Mouse (Mus musculus) forebrain, postnatal 0 days (tissue): ENCODE data around the gene Ppargc1a. TPM values are rescaled to one million over a fixed set of nuclear protein-coding genes. Genes with fewer than 3 reads are reported as not detected.

ENCODE experiments used
- ATAC-seq: fragments of 200-750 bp; cut with Nextera tagmentation; 2 replicates; pipeline ENCODE4 v1.8.0; 2017; ENCODE audit warnings: mild to moderate bottlenecking, moderate library complexity
- DNase-seq: peaks from one replicate; pipeline ENCODE4 v3.0.0-alpha.2; 2015
- H3K27ac ChIP-seq: fragments of 300-500 bp; sonication (generic); 2 replicates; pipeline ENCODE4 v1.5.1; 2014; ENCODE audit warnings: low read depth, mild to moderate bottlenecking, antibody characterized with exemption, low read length, moderate library complexity, mixed read lengths
- H3K27me3 ChIP-seq: fragments of 300-500 bp; sonication (generic); 2 replicates; pipeline ENCODE4 v1.6.1; 2014; ENCODE audit warnings: mild to moderate bottlenecking, low read length, mixed read lengths; ENCODE audit not compliant: insufficient read depth
- H3K36me3 ChIP-seq: fragments of 300-500 bp; sonication (generic); 2 replicates; pipeline ENCODE4 v1.6.1; 2014; ENCODE audit warnings: mild to moderate bottlenecking, moderate library complexity; ENCODE audit not compliant: insufficient read depth
- H3K4me1 ChIP-seq: fragments of 300-500 bp; sonication (generic); 2 replicates; pipeline ENCODE4 v1.6.1; 2014; ENCODE audit warnings: antibody characterized with exemption; ENCODE audit not compliant: insufficient read depth
- H3K4me2 ChIP-seq: fragments of 300-500 bp; sonication (generic); 2 replicates; pipeline ENCODE4 v1.6.1; 2014; ENCODE audit warnings: low read depth, mild to moderate bottlenecking, moderate library complexity
- H3K4me3 ChIP-seq: fragments of 300-500 bp; sonication (generic); 2 replicates; pipeline ENCODE4 v1.5.1; 2014; ENCODE audit warnings: low read depth, low read length, mixed read lengths
- H3K9ac ChIP-seq: fragments of 300-500 bp; sonication (generic); 2 replicates; pipeline ENCODE4 v1.6.1; 2014; ENCODE audit warnings: mild to moderate bottlenecking
- H3K9me3 ChIP-seq: fragments of 300-500 bp; sonication (generic); 2 replicates; pipeline ENCODE4 v1.6.1; 2016; ENCODE audit warnings: low read length
- CTCF ChIP-seq: sonication (generic); IDR thresholded peaks from 2 replicates; pipeline ENCODE4 v1.5.1; 2016; ENCODE audit warnings: antibody characterized with exemption, control low read depth, low read depth
- WGBS: fragments of 180-500 bp; shearing (Covaris S2); extraction: QIAGEN DNeasy Blood & Tissue Kit; methylation state at CpG from one replicate; pipeline ENCODE4 v1.1.7; 2014; 5-methylcytosine and 5-hydroxymethylcytosine counted together
- polyA plus RNA-seq: library from polyadenylated mRNA; unstranded; fragments of >200 nt; fragmentation: Nextera tagmentation; extraction: Ambion mirVana; gene quantifications from 2 replicates; pipeline ENCODE4 v1.2.1, GENCODE M21; 2015
- total RNA-seq: library from RNA; depleted of rRNA; stranded (reverse); fragments of >200 nt; gene quantifications from 2 replicates; pipeline ENCODE4 v1.2.3, GENCODE M21; 2014

Ppargc1a gene
- total and polyA plus RNA-seq, 2 experiments from 2014 or later: 10.4 to 13.7 TPM

DNA sequence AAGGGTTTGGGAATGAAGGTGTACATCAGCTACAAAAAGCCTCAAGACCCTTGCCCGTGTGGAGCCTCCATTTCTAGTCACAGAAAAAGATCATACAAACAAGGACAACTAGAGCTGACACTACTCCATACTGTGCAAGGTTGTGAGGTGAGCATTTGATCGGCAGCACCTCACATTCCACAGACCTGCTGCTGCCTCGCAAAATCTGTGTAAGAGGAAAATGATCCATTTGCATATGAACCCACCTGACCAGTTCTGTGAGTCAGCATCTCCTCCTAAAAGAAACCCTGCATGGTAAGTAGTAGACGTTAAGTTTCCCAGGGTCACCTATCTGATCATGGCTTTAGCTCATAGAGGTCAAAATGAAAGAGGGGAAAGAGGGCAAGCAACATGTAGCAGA is 135.5 kb downstream of the Ppargc1a start:
- Histone ChIP-seq H3K27me3 (no peaks in the 10 kb centered on the region), H3K27ac (no peak overlapping the region), H3K4me1 (no peaks in the 10 kb centered on the region), H3K36me3 (no peaks in the 10 kb centered on the region), H3K4me2 (no peak overlapping the region), H3K4me3 (no peak overlapping the region), H3K9ac (no peak overlapping the region), H3K9me3 (no peaks in the 10 kb centered on the region)
- no peak for ATAC-seq
- 59% methylated on average over 4 of the region's 4 CpGs for whole genome bisulfite sequencing
- no peak for DNase-seq
- no peak for TF ChIP-seq CTCF

DNA sequence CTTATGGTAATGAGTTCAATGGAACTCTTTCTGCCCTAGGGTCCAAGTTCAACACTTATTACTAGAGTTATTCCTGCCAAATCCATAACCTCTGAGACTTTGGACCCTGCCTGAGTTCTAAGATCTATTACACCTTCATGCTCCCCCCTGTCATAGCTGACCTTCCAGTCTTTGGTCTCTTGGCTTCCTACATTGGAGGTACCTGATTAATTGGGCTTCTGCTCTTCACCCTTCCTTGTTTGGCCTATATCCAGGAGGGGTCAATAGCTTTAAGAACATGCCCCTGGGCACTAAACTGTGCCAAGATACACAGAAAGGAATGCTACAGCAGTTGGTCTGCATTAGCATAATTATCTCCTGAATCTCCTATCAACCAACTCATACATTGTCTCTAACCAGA is 141.1 kb downstream of the Ppargc1a start:
- DNase-seq (no peak), ATAC-seq (no peak)
- H3K27ac ChIP-seq: no peak overlapping the region
- no peaks in the 10 kb centered on the region for H3K27me3 ChIP-seq
- H3K36me3 ChIP-seq: no peaks in the 10 kb centered on the region
- TF ChIP-seq CTCF: no peak
- no peak overlapping the region for H3K4me2 ChIP-seq
- no peaks in the 10 kb centered on the region for H3K9me3 ChIP-seq
- no peak overlapping the region for H3K9ac ChIP-seq
- H3K4me3 ChIP-seq: no peak overlapping the region
- H3K4me1 ChIP-seq: no peaks in the 10 kb centered on the region

DNA sequence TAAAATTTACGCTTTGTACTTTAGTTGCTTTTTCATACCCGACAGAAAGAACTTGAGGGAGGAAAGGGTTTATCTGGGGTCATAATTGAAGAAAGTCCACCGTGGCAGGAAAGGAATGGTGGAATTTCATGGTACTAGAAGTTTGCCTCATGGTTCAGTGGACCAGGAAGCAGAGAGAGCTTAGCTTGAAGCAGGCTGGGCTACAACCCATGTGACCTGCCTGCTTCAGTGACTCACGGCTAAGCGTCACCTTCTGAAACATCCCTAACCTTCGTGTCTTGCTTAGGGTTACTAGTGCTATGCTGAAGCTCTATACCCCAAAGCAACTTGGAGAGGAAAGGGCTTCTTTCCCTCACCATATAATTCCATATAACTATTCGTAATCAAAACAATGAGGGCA is 151.1 kb downstream of the Ppargc1a start:
- H3K9ac ChIP-seq: no peak overlapping the region
- no peak for TF ChIP-seq CTCF
- no peak overlapping the region for H3K4me2 ChIP-seq
- 93% methylated on average over 7 of the region's 7 CpGs for WGBS
- H3K4me3 ChIP-seq: no peak overlapping the region
- H3K27me3 ChIP-seq: no peaks in the 10 kb centered on the region
- ATAC-seq (no peak), DNase-seq (no peak)
- no peak overlapping the region for H3K27ac ChIP-seq
- no peaks in the 10 kb centered on the region for H3K9me3 ChIP-seq
- no peaks in the 10 kb centered on the region for H3K4me1 ChIP-seq
- no peaks in the 10 kb centered on the region for H3K36me3 ChIP-seq

DNA sequence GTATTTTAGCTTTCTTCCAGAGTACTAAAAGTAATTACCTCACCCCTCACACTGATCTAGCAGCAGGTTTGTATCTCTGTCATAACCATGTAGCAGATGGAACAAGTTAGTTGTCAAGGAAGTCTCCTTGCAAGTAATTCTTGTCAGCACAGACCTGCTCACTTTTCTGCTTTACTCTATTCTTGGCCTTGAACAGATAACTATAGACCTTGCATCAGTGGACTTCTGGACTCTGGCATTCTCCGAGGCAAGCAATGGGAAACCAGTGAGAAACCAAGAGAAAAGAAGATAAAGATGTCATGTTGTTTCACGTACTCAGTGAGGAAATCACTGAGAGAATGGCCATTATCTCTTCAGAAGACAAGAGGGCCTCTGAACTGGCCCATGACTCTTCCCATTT is 152.1 kb downstream of the Ppargc1a start:
- no peak overlapping the region for H3K9ac ChIP-seq
- no peaks in the 10 kb centered on the region for H3K9me3 ChIP-seq
- no peak overlapping the region for H3K27ac ChIP-seq
- no peak for TF ChIP-seq CTCF
- DNase-seq (no peak), ATAC-seq (no peak)
- no peaks in the 10 kb centered on the region for H3K27me3 ChIP-seq
- H3K4me3 ChIP-seq: no peak overlapping the region
- no peak overlapping the region for H3K4me2 ChIP-seq
- H3K36me3 ChIP-seq: no peaks in the 10 kb centered on the region
- 84% methylated on average over 2 of the region's 2 CpGs for WGBS
- H3K4me1 ChIP-seq: no peaks in the 10 kb centered on the region

DNA sequence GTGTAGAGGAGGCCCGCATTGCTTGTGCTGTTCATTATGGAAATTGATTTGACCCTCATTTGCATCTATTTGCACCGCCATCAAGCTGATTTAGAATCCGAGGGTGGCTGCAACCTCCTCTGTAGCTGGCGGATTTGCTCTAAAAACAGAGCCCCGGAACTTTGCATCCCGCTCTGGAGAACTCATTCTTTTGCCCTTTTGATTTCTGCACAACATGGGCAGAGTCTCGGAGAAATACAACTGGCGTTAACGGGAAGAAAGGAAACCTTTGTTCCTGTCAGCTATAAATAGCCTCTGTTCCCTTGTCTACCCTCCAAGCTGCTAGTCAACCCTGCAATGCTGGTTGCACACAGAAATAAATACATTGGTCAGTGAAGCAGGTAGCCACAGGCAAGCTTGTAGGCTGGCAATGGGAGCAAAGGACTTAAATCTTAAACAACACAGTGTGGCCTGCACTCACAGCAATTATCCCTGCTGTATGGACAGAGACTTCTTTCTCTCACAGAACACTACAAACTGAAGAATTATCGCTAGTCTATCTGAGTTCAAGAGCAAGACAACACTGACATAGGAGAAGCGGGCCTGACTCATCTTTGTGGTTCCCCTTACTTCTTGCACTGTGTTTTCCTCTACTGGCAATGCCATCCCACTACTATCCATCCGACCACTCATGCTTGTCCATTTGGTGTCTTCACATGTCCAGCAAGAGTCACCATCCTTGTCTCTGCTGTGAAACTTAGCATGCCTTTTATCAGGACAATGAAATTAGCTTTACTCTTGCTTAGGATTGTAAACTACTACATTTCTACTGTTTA is 155.0 kb downstream of the Ppargc1a start:
- no peaks in the 10 kb centered on the region for H3K36me3 ChIP-seq
- H3K9ac ChIP-seq: no peak overlapping the region
- H3K4me3 ChIP-seq: no peak overlapping the region
- H3K27ac ChIP-seq: no peak overlapping the region
- TF ChIP-seq CTCF: no peak
- DNase-seq: peak; percentile 16
- WGBS: 19% methylated on average over 12 of the region's 12 CpGs
- no peaks in the 10 kb centered on the region for H3K9me3 ChIP-seq
- peak; percentile 42 for ATAC-seq
- H3K4me2 ChIP-seq: peak overlapping the region; percentile 20
- H3K27me3 ChIP-seq: no peaks in the 10 kb centered on the region
- no peaks in the 10 kb centered on the region for H3K4me1 ChIP-seq

DNA sequence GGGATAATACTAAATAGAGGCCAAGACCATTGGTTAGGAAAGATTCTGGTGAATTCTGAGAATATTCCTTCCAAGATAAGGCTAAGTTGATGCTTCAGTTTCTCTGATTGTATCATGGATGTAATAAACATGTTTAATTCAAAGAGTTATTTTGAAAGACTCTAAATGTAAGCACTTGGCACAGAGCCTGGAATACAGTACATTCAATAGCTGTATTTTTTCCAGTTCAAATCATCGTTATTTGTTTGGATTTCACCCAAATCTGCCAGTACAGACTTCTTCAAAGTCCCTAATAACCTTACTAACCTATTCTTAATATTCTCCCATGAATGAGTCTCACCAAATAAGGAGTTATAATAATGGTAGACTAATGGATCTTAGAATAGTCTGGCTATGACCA is 157.5 kb downstream of the Ppargc1a start:
- DNase-seq: no peak
- 15% methylated on average over 1 of the region's 1 CpGs for WGBS
- H3K9me3 ChIP-seq: no peaks in the 10 kb centered on the region

DNA sequence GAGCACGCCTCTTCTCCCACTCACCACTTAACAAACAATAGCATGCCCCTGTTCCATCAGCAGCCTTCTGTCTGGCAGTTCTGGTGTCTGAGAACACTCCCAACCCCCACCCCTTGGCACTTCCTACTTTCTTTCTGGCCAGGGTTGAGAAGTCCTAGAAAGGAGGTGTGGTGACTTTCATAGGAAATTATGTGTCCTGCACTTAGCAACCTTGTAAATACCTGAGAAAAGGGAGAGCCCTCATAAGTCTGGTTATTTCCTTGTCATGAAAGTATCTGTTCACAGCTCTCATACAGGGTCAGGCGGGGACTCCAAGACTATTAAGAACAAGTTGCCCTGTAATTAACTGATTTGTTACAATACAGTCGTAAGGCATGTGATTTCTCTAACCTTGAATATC is 161.1 kb downstream of the Ppargc1a start:
- H3K4me2 ChIP-seq: no peak overlapping the region
- DNase-seq: no peak
- no peak overlapping the region for H3K27ac ChIP-seq
- H3K4me3 ChIP-seq: no peak overlapping the region
- no peak for TF ChIP-seq CTCF
- no peaks in the 10 kb centered on the region for H3K4me1 ChIP-seq
- no peak for ATAC-seq
- no peak overlapping the region for H3K9ac ChIP-seq
- 71% methylated on average over 3 of the region's 3 CpGs for WGBS
- no peaks in the 10 kb centered on the region for H3K27me3 ChIP-seq
- no peaks in the 10 kb centered on the region for H3K36me3 ChIP-seq
- no peaks in the 10 kb centered on the region for H3K9me3 ChIP-seq

More for the DNA sequence above, 157.5 kb downstream of the Ppargc1a start:
- no peak for TF ChIP-seq CTCF
- no peaks in the 10 kb centered on the region for H3K27me3 ChIP-seq
- H3K27ac ChIP-seq: no peak overlapping the region
- no peaks in the 10 kb centered on the region for H3K4me1 ChIP-seq
- no peak overlapping the region for H3K4me3 ChIP-seq
- no peak overlapping the region for H3K4me2 ChIP-seq
- ATAC-seq: no peak
- H3K36me3 ChIP-seq: no peaks in the 10 kb centered on the region
- H3K9ac ChIP-seq: no peak overlapping the region
